Mouse (Mus musculus): ENCODE results near the gene Zbtb7b.

DNA sequence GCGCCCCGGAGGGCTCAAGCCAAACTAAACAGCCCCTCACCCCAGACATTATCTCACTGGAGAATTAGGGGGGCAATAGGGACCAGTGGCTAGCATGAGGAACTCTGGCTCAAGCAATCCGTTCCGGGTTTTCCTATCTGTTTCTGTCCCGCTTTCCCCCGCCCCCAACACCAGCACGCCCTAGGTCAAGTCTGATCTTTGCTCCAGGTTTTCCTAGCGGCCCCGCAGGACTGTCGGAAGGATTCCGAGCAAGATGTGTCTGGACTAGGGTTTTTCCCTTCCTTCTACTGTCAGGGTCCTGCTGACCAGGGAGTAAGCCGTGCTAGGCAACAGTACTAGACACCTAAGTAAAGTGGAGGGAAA is 299 bp upstream of the Zbtb7b start:
- no peak for TF ChIP-seq CTCF (IDR thresholded peaks at IDR 0.05; ENCODE audit: control insufficient read depth, insufficient read depth, low read length)
- no peak for TF ChIP-seq POLR2A (IDR thresholded peaks at IDR 0.05; ENCODE audit: borderline replicate concordance, control insufficient read depth, low read depth, low read length)

Measured in bone marrow, adult 2 months (tissue).